Mouse (Mus musculus): ENCODE measurements around the gene Polr1b.

The Polr1b gene

DNA sequence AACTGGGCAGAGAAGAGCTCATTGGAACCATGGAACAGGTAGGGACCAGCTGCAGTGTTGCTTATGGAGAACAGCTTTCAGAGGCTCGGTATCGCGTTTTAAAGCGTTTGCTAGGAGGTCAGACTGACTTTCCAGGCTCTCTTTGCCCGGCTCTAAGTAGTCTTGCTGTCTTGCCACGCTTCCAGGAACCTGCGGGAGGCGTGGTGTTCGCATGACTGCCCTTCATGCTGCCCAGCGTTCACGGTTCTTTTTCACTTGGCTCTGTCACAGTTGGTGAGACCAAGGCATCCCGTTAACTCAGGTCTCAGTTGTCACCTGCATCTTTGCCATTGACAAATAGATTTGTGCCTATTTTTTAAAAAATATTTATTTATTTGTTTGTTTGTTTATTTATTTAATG lies 17.3 kb downstream of the Polr1b start:
- DNase-seq (ENCODE audit: low spot score) = no peak

DNA sequence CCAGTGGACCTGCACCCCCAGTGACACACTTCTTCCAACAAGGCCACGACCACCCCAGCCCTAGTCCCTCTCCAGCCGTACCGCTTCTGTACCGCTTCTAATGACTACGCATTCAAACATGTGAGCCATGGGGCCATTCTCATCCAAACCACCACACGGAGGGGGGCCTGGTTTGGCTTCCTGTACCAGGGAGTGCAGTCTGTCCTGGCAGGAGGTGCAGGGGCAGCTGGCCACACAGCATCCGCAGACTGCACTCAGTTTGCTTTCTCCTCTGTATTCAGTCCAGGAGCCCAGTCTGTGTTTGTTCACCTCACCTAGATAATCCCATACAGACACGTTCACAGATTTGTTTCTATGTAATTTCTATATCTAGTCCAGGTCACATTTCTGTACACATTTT lies 21.2 kb downstream of the Polr1b start:
- no peak for DNase-seq (ENCODE audit: low spot score)

DNA sequence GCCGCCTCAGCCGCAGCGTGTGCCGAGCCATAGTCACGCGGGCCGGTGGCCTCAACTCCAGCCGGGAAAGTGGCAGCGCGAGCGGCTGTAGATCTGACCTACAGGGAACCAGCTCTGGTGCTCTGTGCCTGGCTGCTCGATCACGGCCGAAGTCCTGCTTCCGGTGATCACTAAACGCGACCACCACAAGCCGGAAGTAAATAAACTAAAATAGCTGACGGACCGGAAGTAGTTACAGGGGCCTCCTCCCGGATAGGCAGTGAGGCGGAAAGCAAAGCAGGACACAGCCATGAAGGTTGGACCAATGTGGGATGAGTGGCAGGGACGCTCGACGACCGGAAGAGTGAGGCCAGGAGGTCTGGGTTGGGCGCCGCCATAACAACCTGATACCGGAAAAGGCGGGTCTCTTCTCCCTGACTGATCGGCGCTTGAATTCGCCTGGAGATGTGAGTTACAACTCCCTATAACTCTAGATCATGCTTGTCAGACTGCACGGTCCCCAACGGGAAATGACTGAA lies 28.7 kb downstream of the Polr1b start, which contains the start of gene Chchd5:
TSS of gene Chchd5 (plus strand) at position 289 of the 518 bp plus-strand sequence.
- peak; percentile 83 for DNase-seq (ENCODE audit: low spot score)

- peak; percentile 55 for DNase-seq (ENCODE audit: low spot score)
Measured at GRCm38 (mm10) chr2:129129987-129130545, 29.3 kb downstream of the Polr1b start.

GRCm38 (mm10) chr2:129130776-129131175 lies 30.0 kb downstream of the Polr1b start:
- DNase-seq (ENCODE audit: low spot score) = no peak

DNA sequence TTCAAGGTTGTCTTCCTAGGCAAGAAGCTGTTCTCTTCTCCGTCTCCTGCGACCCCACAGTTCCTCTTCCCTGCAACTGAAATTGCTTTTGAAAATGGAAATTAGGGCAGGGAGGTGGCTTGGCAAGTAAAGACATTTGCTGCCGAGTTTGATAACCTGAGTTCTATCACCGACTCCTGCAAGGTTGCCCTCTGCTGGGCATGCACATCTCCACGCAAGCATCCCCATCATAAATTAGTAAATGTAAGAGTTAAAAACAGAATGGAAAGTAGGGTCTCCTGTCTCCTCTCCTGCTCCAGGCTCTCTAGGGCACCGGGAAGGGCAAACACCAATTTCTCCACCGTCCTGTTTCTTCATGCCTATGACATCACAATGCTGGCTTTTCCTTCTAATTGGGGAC lies 31.4 kb downstream of the Polr1b start:
- DNase-seq (ENCODE audit: low spot score) = no peak

- peak; percentile 77 for DNase-seq (ENCODE audit: low spot score)
Measured at GRCm38 (mm10) chr2:129133006-129133805, 32.4 kb downstream of the Polr1b start.

- DNase-seq (ENCODE audit: low spot score) = no peak
Measured at GRCm38 (mm10) chr2:129139906-129140305, 39.1 kb downstream of the Polr1b start.

GRCm38 (mm10) chr2:129148836-129149235 lies 48.0 kb downstream of the Polr1b start:
- no peak for DNase-seq (ENCODE audit: low spot score)

- DNase-seq (ENCODE audit: low spot score) = no peak
Measured at GRCm38 (mm10) chr2:129150386-129150785, 49.6 kb downstream of the Polr1b start.

DNA sequence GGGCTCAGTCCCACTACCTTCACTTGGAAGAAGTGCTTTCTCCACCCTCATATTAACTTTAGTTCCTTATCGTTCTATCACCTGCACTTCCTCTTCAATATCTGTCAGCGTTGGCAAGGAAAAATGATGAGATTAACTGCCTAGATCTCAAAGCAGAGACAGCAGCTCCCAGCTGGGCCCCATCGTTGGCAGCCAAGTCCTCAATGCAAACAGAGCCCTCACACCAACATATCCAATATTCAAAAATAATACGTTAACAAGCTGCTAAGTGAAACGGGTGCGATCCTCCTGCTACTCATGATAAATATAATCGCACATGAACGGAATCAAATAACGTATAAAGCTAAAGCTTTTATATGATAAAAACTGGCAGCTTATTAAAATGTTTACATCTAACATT lies 50.3 kb downstream of the Polr1b start:
- DNase-seq (ENCODE audit: low spot score) = no peak

DNA sequence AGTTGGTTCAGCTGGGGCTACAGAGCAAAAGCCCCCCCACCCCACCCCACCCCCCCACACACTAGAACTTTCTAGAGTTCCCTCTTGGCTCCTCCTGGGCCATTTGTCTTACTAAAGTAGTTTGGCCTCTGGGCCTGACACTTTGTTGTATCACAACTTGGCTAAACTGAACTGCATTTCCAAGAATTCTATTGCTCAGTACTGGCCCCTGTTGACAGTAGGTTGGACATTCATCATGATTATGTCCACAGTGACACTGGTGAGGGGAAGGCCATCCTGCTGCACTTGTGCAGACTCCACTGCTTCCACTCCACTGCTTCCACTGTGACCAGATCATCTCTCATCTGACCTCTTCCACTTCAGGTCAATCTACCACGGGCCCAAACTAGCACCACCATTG lies 52.0 kb downstream of the Polr1b start:
- no peak for DNase-seq (ENCODE audit: low spot score)

DNA sequence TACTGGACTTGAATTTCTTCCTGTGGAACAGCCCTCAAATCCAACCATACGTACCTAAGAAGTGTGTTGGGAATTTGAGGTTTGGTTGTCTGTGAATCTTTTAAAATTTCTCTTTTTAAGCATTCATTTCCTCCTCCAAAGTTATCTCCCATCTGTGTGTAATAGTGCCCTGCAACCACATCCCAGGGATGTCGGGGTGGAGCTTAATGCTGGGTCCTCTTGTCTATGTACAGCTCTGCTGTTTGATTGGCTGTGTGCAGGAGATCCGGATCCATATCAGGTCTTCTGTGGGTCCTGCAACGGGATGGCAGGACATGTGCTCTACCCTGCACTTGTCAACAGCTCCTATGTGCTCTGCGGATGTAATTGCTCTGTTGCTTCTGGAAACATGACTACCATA lies 64.0 kb downstream of the Polr1b start:
- DNase-seq (ENCODE audit: low spot score) = no peak

GRCm38 (mm10) chr2:129166466-129167463 lies 66.0 kb downstream of the Polr1b start:
- no peak for DNase-seq (ENCODE audit: low spot score)

GRCm38 (mm10) chr2:129173386-129173785 lies 72.6 kb downstream of the Polr1b start:
- no peak for DNase-seq (ENCODE audit: low spot score)

DNA sequence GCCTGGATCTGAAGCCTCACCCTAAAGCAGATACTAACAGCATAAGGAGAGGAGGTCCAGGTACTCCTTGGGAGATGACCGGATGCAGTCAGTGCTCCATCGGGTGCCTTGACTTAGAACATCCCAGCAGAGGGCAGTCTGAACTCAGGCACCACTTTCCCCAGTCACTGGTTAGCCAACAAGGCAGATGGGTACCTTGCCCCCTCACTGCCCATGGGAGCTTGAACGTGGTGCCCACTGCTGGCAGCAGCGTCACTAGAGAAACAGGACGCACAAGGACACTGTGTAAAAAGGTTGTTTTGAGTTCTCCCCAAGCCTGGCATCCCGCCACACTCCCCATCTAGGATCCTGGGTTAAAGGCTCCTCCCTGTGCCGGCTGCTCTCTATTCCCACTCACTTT lies 73.7 kb downstream of the Polr1b start:
- peak; percentile 69 for DNase-seq (ENCODE audit: low spot score)

DNA sequence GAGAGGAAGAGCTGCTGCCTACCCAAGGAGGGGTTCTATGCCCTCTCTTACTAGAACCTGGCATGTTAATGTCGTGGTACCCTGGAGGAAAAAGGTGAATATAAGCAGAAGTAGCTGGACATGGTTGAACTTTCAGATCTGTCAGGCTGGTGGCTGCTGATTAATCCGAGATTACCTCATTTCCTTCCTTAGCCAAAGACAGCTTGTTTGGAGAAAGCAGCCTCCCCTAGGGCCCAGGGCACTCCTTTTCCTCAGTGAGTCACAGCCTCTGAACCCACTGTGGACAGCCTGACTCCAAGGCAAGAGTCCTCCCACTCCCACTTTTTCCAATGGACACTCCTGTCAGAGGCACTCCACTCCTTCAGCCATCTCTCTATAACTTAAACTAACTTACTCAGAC lies 74.8 kb downstream of the Polr1b start:
- no peak for DNase-seq (ENCODE audit: low spot score)
